Mouse (Mus musculus): ENCODE results near the gene St6gal1. TPM values are rescaled to one million over a fixed set of nuclear protein-coding genes. Genes with fewer than 3 reads are reported as not detected.
A peak's percentile ranks its signal among the peaks of the same experiment; 100 is the strongest.

St6gal1 gene
- polyA plus RNA-seq, 1 experiment from 2014 or later = 21.5 TPM

GRCm38 (mm10) chr16:23223871-23224469 lies 570 bp upstream of the St6gal1 start:
- Histone ChIP-seq H3K27me3 (no peaks in the 10 kb centered on the region), H3K27ac (peak overlapping the region; percentile 24; the same call in 1 of the 2 replicates), H3K36me3 (no peaks in the 10 kb centered on the region), H3K4me3 (replicated peaks) (0 out of 2 replicates have a peak overlapping the region, but pooled peaks have one; percentile 8), H3K9me3 (no peaks in the 10 kb centered on the region), H3K4me2 (peak overlapping the region; percentile 78), H3K4me1 (replicated peaks) (peaks cover 24% of the 10 kb centered on the region), H3K9ac (replicated peaks) (peak overlapping the region; percentile 94; the same call in 1 of the 2 replicates)
- WGBS = 36% methylated on average over 12 of the region's 12 CpGs
- ATAC-seq (ENCODE audit: insufficient number of reproducible peaks, insufficient read depth, low FRiP score, low TSS enrichment, low read depth) = no peak

DNA sequence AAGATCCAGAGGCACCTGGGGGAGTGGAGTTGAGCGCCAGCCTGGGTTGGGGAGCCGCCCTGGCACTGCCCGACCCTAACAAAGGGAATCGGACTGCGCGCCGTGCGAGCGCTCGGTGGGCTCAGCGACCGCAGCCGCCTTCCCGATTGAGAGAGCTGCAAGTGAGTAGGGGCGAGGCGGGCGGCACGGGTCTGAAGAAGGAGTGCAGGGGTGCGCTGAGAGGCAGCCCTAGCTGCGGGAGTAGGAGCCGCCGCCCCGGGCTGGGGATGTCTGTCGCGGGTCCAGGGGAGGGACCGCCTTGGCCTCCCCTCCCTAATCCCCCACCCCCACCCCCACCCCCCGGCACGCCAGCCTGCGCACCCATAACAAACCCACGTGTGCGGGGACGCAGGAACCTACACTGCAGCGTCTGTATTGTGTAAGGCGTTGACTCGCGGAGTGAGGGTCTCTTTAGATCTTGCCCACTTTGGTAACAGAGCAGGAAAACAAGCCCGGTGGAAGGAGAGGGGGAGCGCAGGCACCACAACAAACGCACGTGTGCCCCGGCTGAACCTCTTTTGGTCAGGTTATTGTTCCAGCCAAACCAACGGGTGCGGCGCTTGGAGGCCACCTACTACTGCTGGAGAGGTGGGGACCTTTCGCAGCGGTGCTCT lies 655 bp downstream of the St6gal1 start:
- H3K4me1 ChIP-seq (replicated peaks) = peaks cover 26% of the 10 kb centered on the region
- no peaks in the 10 kb centered on the region for H3K9me3 ChIP-seq
- H3K27me3 ChIP-seq = no peaks in the 10 kb centered on the region
- 1% methylated on average over 41 of the region's 46 CpGs for WGBS
- H3K36me3 ChIP-seq = no peaks in the 10 kb centered on the region
- peak overlapping the region; percentile 76 for H3K4me3 ChIP-seq (replicated peaks)
- peak overlapping the region; percentile 94 for H3K9ac ChIP-seq (replicated peaks)
- peak overlapping the region; percentile 91 for H3K27ac ChIP-seq
- peak overlapping the region; percentile 78 for H3K4me2 ChIP-seq
- ATAC-seq (ENCODE audit: insufficient number of reproducible peaks, insufficient read depth, low FRiP score, low TSS enrichment, low read depth) = peak; percentile 71

DNA sequence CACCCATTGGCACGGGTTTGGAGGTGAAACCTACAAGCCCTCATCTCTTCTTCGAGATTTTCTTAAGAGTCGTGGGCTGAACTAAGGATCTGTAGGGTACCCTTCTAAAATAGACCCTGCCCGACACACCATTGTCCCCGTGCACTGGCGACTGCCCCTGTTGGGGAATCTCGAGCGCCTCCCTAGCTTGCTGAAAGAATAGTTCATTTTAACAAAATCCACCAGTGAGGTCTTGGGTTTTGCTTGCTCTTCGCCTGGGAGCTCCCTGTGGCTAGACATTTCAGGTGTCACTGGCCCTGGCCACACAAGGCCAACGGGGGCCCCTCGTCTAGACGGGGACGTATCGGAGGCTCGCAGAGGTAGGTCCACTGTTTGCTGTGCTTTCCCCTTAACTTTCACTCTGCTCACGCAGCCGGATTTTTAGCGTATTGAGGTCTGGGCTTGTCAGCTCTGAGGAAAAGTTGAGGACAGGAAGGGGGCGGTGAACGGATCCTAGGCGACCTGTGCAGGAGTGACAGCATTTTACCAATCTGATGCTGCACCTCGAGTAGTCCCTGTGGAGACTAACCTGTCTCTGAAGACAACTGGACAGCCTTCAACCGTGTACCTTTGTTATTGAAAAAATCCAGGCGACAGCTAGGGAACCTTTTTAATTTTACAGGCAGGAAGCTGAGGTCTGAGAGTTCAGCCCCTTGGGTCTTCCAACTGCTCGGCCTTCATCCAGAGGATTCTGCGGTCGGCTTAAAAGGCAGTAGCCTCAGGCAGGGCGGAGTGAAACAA lies 1.5 kb downstream of the St6gal1 start:
- Histone ChIP-seq H3K4me1 (replicated peaks) (peaks cover 26% of the 10 kb centered on the region), H3K27ac (peak overlapping the region; percentile 91)

GRCm38 (mm10) chr16:23226601-23227351 lies 2.2 kb downstream of the St6gal1 start:
- Histone ChIP-seq H3K27ac (peak overlapping the region; percentile 91), H3K9me3 (no peaks in the 10 kb centered on the region), H3K4me2 (peak overlapping the region; percentile 78), H3K4me3 (replicated peaks) (peak overlapping the region; percentile 76), H3K9ac (replicated peaks) (peak overlapping the region; percentile 94), H3K36me3 (no peaks in the 10 kb centered on the region), H3K4me1 (replicated peaks) (peaks cover 30% of the 10 kb centered on the region), H3K27me3 (no peaks in the 10 kb centered on the region)
- 14% methylated on average over 14 of the region's 14 CpGs for WGBS
- ATAC-seq (ENCODE audit: insufficient number of reproducible peaks, insufficient read depth, low FRiP score, low TSS enrichment, low read depth) = no peak

More for the DNA sequence above, 1.5 kb downstream of the St6gal1 start:
- ATAC-seq (ENCODE audit: insufficient number of reproducible peaks, insufficient read depth, low FRiP score, low TSS enrichment, low read depth) = peak; percentile 16; the same call in 1 of the 2 replicates
- peak overlapping the region; percentile 76 for H3K4me3 ChIP-seq (replicated peaks)
- no peaks in the 10 kb centered on the region for H3K9me3 ChIP-seq
- no peaks in the 10 kb centered on the region for H3K27me3 ChIP-seq
- peak overlapping the region; percentile 94 for H3K9ac ChIP-seq (replicated peaks)
- H3K4me2 ChIP-seq = peak overlapping the region; percentile 78
- no peaks in the 10 kb centered on the region for H3K36me3 ChIP-seq
- WGBS = 1% methylated on average over 28 of the region's 28 CpGs

DNA sequence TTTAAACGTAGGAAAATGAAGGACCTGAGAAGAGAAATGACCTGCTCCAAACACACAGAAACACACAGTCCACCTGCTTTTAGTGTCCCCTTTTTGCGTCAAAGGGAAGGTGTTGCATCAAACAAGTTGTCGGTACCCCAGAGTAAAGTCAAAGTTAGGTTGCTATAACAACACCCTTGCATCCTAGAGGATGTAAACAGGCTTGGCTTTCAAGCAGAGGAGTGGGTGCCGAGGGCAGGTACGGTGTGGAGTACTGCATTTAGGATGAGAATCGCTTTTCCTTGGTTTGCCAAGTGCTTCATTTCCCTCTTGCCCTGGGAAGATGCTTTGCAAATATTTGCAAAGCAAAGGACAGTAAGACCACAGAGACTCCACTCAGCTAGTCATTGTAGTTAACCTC lies 3.3 kb downstream of the St6gal1 start:
- no peaks in the 10 kb centered on the region for H3K36me3 ChIP-seq
- WGBS = 36% methylated on average over 6 of the region's 6 CpGs
- no peak overlapping the region for H3K9ac ChIP-seq (replicated peaks)
- H3K4me3 ChIP-seq (replicated peaks) = no peak overlapping the region
- H3K4me1 ChIP-seq (replicated peaks) = peaks cover 36% of the 10 kb centered on the region
- H3K9me3 ChIP-seq = no peaks in the 10 kb centered on the region
- no peak for ATAC-seq (ENCODE audit: insufficient number of reproducible peaks, insufficient read depth, low FRiP score, low TSS enrichment, low read depth)
- no peaks in the 10 kb centered on the region for H3K27me3 ChIP-seq
- H3K4me2 ChIP-seq = peak overlapping the region; percentile 78
- H3K27ac ChIP-seq = no peak overlapping the region

DNA sequence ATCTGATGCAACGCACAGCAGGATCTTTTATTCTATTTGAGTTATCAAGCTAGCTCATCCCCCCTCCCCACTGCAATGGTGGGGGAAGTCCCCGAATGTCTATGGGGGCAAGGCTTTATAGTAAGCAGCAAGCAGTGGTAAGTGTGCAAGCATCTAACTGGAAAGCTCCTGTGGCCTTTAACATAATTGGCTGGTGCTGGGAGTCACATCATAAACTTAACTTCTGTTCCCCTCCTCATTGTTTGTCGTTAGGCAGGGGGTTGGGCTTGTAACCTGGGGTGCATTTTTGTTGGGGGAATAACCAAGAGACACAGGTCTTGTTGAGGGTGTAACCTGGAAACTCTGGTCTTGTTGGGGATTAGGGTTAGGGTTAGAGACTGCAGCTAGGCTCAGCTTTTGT lies 3.9 kb downstream of the St6gal1 start:
- Histone ChIP-seq H3K4me1 (replicated peaks) (peaks cover 36% of the 10 kb centered on the region), H3K27me3 (no peaks in the 10 kb centered on the region), H3K9ac (replicated peaks) (no peak overlapping the region), H3K27ac (no peak overlapping the region), H3K4me3 (replicated peaks) (no peak overlapping the region), H3K9me3 (no peaks in the 10 kb centered on the region), H3K4me2 (0 out of 2 replicates have a peak overlapping the region, but pooled peaks have one; percentile 78), H3K36me3 (peaks cover 2% of the 10 kb centered on the region)
- ATAC-seq (ENCODE audit: insufficient number of reproducible peaks, insufficient read depth, low FRiP score, low TSS enrichment, low read depth) = no peak
- 38% methylated on average over 3 of the region's 3 CpGs for WGBS

DNA sequence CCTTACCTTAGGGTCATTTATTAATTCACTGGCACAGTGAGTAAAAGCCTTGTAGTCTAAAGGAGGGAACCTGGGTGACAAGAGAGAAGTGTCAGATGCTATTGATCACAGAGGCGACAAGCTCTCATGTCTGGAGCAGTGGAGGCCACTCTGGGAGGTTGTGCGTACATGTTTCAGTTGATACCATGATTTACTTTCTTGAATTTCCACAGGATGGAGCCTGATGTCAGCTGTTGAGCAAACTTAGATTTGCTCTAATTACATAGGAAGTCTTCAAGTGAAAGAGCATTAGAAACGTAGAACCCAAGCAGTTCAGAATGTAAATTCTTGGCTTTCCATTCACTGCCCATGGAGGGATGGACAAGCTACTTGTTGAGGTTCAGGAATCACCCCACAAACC lies 5.4 kb downstream of the St6gal1 start:
- H3K9me3 ChIP-seq = no peaks in the 10 kb centered on the region
- no peak overlapping the region for H3K4me2 ChIP-seq
- peaks cover 36% of the 10 kb centered on the region for H3K4me1 ChIP-seq (replicated peaks)
- H3K27ac ChIP-seq = no peak overlapping the region
- 55% methylated on average over 3 of the region's 3 CpGs for WGBS
- ATAC-seq (ENCODE audit: insufficient number of reproducible peaks, insufficient read depth, low FRiP score, low TSS enrichment, low read depth) = no peak
- H3K9ac ChIP-seq (replicated peaks) = no peak overlapping the region
- H3K27me3 ChIP-seq = no peaks in the 10 kb centered on the region
- peaks cover 10% of the 10 kb centered on the region for H3K36me3 ChIP-seq
- no peak overlapping the region for H3K4me3 ChIP-seq (replicated peaks)

- Histone ChIP-seq H3K4me1 (replicated peaks) (peaks cover 36% of the 10 kb centered on the region), H3K9me3 (no peaks in the 10 kb centered on the region), H3K36me3 (peaks cover 16% of the 10 kb centered on the region), H3K9ac (replicated peaks) (no peak overlapping the region), H3K27ac (no peak overlapping the region), H3K4me3 (replicated peaks) (no peak overlapping the region), H3K4me2 (no peak overlapping the region), H3K27me3 (no peaks in the 10 kb centered on the region)
- WGBS = 60% methylated on average over 4 of the region's 4 CpGs
- ATAC-seq (ENCODE audit: insufficient number of reproducible peaks, insufficient read depth, low FRiP score, low TSS enrichment, low read depth) = no peak
Measured at GRCm38 (mm10) chr16:23231168-23231567, 6.6 kb downstream of the St6gal1 start.

- H3K9me3 ChIP-seq = no peaks in the 10 kb centered on the region
- 68% methylated on average over 7 of the region's 7 CpGs for whole genome bisulfite sequencing
- no peaks in the 10 kb centered on the region for H3K27me3 ChIP-seq
- no peak overlapping the region for H3K27ac ChIP-seq
- H3K4me3 ChIP-seq (replicated peaks) = no peak overlapping the region
- no peak overlapping the region for H3K9ac ChIP-seq (replicated peaks)
- peaks cover 31% of the 10 kb centered on the region for H3K4me1 ChIP-seq (replicated peaks)
- ATAC-seq (ENCODE audit: insufficient number of reproducible peaks, insufficient read depth, low FRiP score, low TSS enrichment, low read depth) = no peak
- H3K4me2 ChIP-seq = no peak overlapping the region
- peaks cover 16% of the 10 kb centered on the region for H3K36me3 ChIP-seq
Measured at GRCm38 (mm10) chr16:23232691-23233090, 8.2 kb downstream of the St6gal1 start.

DNA sequence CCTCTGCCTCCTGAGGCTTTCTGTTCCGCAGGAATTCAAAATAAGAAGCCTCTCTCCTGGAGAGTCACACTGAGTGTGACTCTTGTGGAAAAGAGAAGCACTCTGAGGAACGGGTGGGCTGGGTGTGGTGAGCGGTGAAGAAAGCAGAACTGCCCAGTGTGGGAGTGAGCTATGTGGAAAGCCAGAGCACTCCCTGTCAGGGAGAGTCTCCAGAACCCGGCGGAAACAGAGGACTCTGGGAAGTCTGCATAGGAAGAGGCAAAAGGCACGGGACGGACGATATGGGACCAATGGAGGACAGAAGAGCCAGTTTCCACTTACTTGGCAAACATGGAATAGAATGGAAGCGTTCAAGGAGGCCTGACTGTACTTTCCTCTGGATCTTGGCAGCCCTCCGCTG lies 9.0 kb downstream of the St6gal1 start:
- no peak for ATAC-seq (ENCODE audit: insufficient number of reproducible peaks, insufficient read depth, low FRiP score, low TSS enrichment, low read depth)
- H3K9ac ChIP-seq (replicated peaks) = no peak overlapping the region
- H3K4me2 ChIP-seq = no peak overlapping the region
- H3K27ac ChIP-seq = no peak overlapping the region
- peaks cover 16% of the 10 kb centered on the region for H3K36me3 ChIP-seq
- H3K4me1 ChIP-seq (replicated peaks) = peaks cover 28% of the 10 kb centered on the region
- no peaks in the 10 kb centered on the region for H3K27me3 ChIP-seq
- H3K4me3 ChIP-seq (replicated peaks) = no peak overlapping the region
- no peaks in the 10 kb centered on the region for H3K9me3 ChIP-seq
- 92% methylated on average over 10 of the region's 10 CpGs for whole genome bisulfite sequencing

GRCm38 (mm10) chr16:23234557-23234956 lies 10.0 kb downstream of the St6gal1 start:
- no peak overlapping the region for H3K4me3 ChIP-seq (replicated peaks)
- ATAC-seq (ENCODE audit: insufficient number of reproducible peaks, insufficient read depth, low FRiP score, low TSS enrichment, low read depth) = no peak
- WGBS = 88% methylated on average over 5 of the region's 5 CpGs
- no peaks in the 10 kb centered on the region for H3K9me3 ChIP-seq
- no peak overlapping the region for H3K4me2 ChIP-seq
- no peak overlapping the region for H3K27ac ChIP-seq
- peaks cover 16% of the 10 kb centered on the region for H3K36me3 ChIP-seq
- H3K9ac ChIP-seq (replicated peaks) = no peak overlapping the region
- H3K4me1 ChIP-seq (replicated peaks) = peaks cover 25% of the 10 kb centered on the region
- H3K27me3 ChIP-seq = no peaks in the 10 kb centered on the region
